Mouse (Mus musculus) liver, embryonic 14.5 days (tissue): ENCODE measurements at regions not wholly inside any gene's neighbourhood (a gene's known extent, or its start where the extent isn't known, plus 50 kb on each side); places are given as distances from the start of the nearest gene placed in this dataset.

Experiments used
- CTCF ChIP-seq: IDR thresholded peaks from 2 replicates; pipeline ENCODE4 v1.5.1; 2016; ENCODE audit warnings: antibody characterized with exemption, low read depth, control low read depth
- EP300 ChIP-seq: IDR thresholded peaks from 2 replicates; pipeline ENCODE4 v1.6.1; 2016; ENCODE audit warnings: antibody characterized with exemption, low read depth

- no peak for TF ChIP-seq CTCF
- TF ChIP-seq EP300: no peak
These were observed 143.6 kb upstream of the Sphkap start for GRCm38 (mm10) chr1:83551617-83552016.
